Comparison of ENCODE assay signal across 13 mouse cellular contexts in genomic region chr11:99993620-99994383, GRCm38 (mm10). TPM values are rescaled to one million over a fixed set of nuclear protein-coding genes. Genes with fewer than 3 reads are reported as not detected.
DNase-seq lines count a peak whose midpoint lies in the region; ATAC-seq and TF ChIP-seq lines count a peak whose summit lies in the region.
"Had no signal": no experiment of that assay in that cellular context is flagged by ENCODE, and none has a peak within 500 bp of the region (broad histone marks: within the 10 kb centered on the region; RNA-seq: fewer than 3 reads in every experiment).

Gene Krtap17-1, minus strand, starts transcription at chr11:99993994.

- no peak for TF ChIP-seq EP300 in stomach, postnatal 0 days (optimal IDR thresholded peaks at IDR 0.05)

- ATAC-seq in stomach, embryonic 15.5 days (ENCODE audit: insufficient read depth, low FRiP score, low read depth), result no peak
- ATAC-seq in stomach, postnatal 0 days (ENCODE audit: low FRiP score, low TSS enrichment), result no peak
- ATAC-seq in limb, embryonic 14.5 days (ENCODE audit: low FRiP score, low read depth), result no peak
- peak; percentile 53; the same call in 1 of the 2 replicates for ATAC-seq in neural tube, embryonic 15.5 days (ENCODE audit: low FRiP score)
- ATAC-seq in megakaryocyte, adult 5-6 weeks (ENCODE audit: poor library complexity, severe bottlenecking), result no peak

- peak within 1 kb of the TSS; percentile 40 for H3K4me2 ChIP-seq in stomach, embryonic 15.5 days
- H3K4me2 ChIP-seq in stomach, postnatal 0 days (replicated peaks; ENCODE audit: low read depth), result no peak within 1 kb of the TSS
- H3K4me2 ChIP-seq in limb, embryonic 14.5 days (replicated peaks; ENCODE audit: low read depth, low read length, severe bottlenecking), result 0 out of 2 replicates have a peak within 1 kb of the TSS, but pooled peaks have one; percentile 21
- H3K4me2 ChIP-seq in neural tube, embryonic 15.5 days, result peak within 1 kb of the TSS; percentile 48

- no peaks in the 10 kb centered on the region for H3K36me3 ChIP-seq in stomach, embryonic 15.5 days
- H3K36me3 ChIP-seq in stomach, postnatal 0 days (ENCODE audit: control insufficient read depth, insufficient read depth, low read length), result no peaks in the 10 kb centered on the region
- H3K36me3 ChIP-seq in limb, embryonic 14.5 days (ENCODE audit: control insufficient read depth, insufficient read depth, low read length), result no peaks in the 10 kb centered on the region
- H3K36me3 ChIP-seq in neural tube, embryonic 15.5 days, result no peaks in the 10 kb centered on the region

- no peak for TF ChIP-seq POLR2A in limb, embryonic 14.5 days (IDR thresholded peaks at IDR 0.05; ENCODE audit: borderline replicate concordance, extremely low read depth, insufficient read depth, insufficient read length)

- H3K27ac ChIP-seq in stomach, embryonic 15.5 days, result no peak within 1 kb of the TSS
- H3K27ac ChIP-seq in stomach, postnatal 0 days (replicated peaks), result no peak within 1 kb of the TSS
- H3K27ac ChIP-seq in limb, embryonic 14.5 days (replicated peaks; ENCODE audit: low read depth, low read length), result no peak within 1 kb of the TSS
- H3K27ac ChIP-seq in neural tube, embryonic 15.5 days (replicated peaks), result peak within 1 kb of the TSS; percentile 13; the same call in 1 of the 2 replicates

- TF ChIP-seq CTCF in stomach, postnatal 0 days (IDR thresholded peaks at IDR 0.05; ENCODE audit: low read depth), result no peak

- H3K27me3 ChIP-seq in stomach, embryonic 15.5 days (replicated peaks), result 0 out of 2 replicates have a peak, but pooled peaks cover 3% of the 10 kb centered on the region
- no peaks in the 10 kb centered on the region for H3K27me3 ChIP-seq in stomach, postnatal 0 days (ENCODE audit: control insufficient read depth, insufficient read depth, low read length)
- H3K27me3 ChIP-seq in limb, embryonic 14.5 days (ENCODE audit: control insufficient read depth, insufficient read depth, low read length), result peaks cover 5% of the 10 kb centered on the region; the same call in 1 of the 2 replicates
- peaks cover 11% of the 10 kb centered on the region; the same call in 1 of the 2 replicates for H3K27me3 ChIP-seq in neural tube, embryonic 15.5 days (replicated peaks)

- intact Hi-C loops in left cerebral cortex, postnatal 36 days (cut with DNase I), result no loop called here

- H3K4me1 ChIP-seq in stomach, embryonic 15.5 days, result no peaks in the 10 kb centered on the region
- no peaks in the 10 kb centered on the region for H3K4me1 ChIP-seq in stomach, postnatal 0 days (replicated peaks; ENCODE audit: control insufficient read depth, insufficient read depth)
- no peaks in the 10 kb centered on the region for H3K4me1 ChIP-seq in limb, embryonic 14.5 days (ENCODE audit: control insufficient read depth, insufficient read depth, low read length)
- H3K4me1 ChIP-seq in neural tube, embryonic 15.5 days, result peaks cover 12% of the 10 kb centered on the region
- H3K4me1 ChIP-seq: megakaryocyte, embryonic 14.5 days had no signal

- 25% methylated on average over 26 of the region's 26 CpGs for WGBS in stomach, embryonic 15.5 days
- 11% methylated on average over 22 of the region's 26 CpGs for WGBS in stomach, postnatal 0 days
- WGBS in limb, embryonic 14.5 days, result 16% methylated on average over 24 of the region's 26 CpGs
- 26% methylated on average over 26 of the region's 26 CpGs for WGBS in neural tube, embryonic 15.5 days

- H3K9ac ChIP-seq in stomach, embryonic 15.5 days, result no peak within 1 kb of the TSS
- H3K9ac ChIP-seq in stomach, postnatal 0 days (ENCODE audit: low read length), result no peak within 1 kb of the TSS
- H3K9ac ChIP-seq in limb, embryonic 14.5 days (ENCODE audit: low read depth, low read length, severe bottlenecking), result no peak within 1 kb of the TSS
- no peak within 1 kb of the TSS for H3K9ac ChIP-seq in neural tube, embryonic 15.5 days (replicated peaks)

- no peaks in the 10 kb centered on the region for H3K9me3 ChIP-seq in stomach, embryonic 15.5 days
- H3K9me3 ChIP-seq in stomach, postnatal 0 days (ENCODE audit: control insufficient read depth, low read length), result no peaks in the 10 kb centered on the region
- no peaks in the 10 kb centered on the region for H3K9me3 ChIP-seq in limb, embryonic 14.5 days (ENCODE audit: control insufficient read depth, low read length)
- H3K9me3 ChIP-seq in neural tube, embryonic 15.5 days (replicated peaks), result no peaks in the 10 kb centered on the region
- H3K9me3 ChIP-seq: megakaryocyte, embryonic 14.5 days had no signal

- H3K4me3 ChIP-seq in stomach, embryonic 15.5 days (replicated peaks), result no peak within 1 kb of the TSS
- H3K4me3 ChIP-seq in stomach, postnatal 0 days (ENCODE audit: low read depth, low read length), result no peak within 1 kb of the TSS
- H3K4me3 ChIP-seq in limb, embryonic 14.5 days (replicated peaks; ENCODE audit: low read length), result no peak within 1 kb of the TSS
- peak within 1 kb of the TSS; percentile 20 for H3K4me3 ChIP-seq in neural tube, embryonic 15.5 days (replicated peaks)
- H3K4me3 ChIP-seq: megakaryocyte, embryonic 14.5 days had no signal

- peak; percentile 14 to 19 for DNase-seq in cerebellum, postnatal 25 days
- DNase-seq in cerebellum, adult 9-10 months, result no peak
- no peak for DNase-seq in stomach, postnatal 0 days (ENCODE audit: low spot score)
- no peak for DNase-seq in limb, embryonic 14.5 days (ENCODE audit: low spot score)
- no peak for DNase-seq in left cerebral cortex, postnatal 36 days (ENCODE audit: low spot score in 2 of 2)
- DNase-seq: spleen, adult 18-20 months had no signal

RNA-seq across cellular contexts. Expression of gene Krtap17-1, which starts in this region (rescaled TPM):
- polyA plus RNA-seq in stomach, embryonic 15.5 days (2015; fragmentation: Nextera tagmentation; extraction: Ambion mirVana), result 0.30 TPM in 1 of 2 replicates, not detected in the other
- 0.25 and 0.27 TPM in 2 replicates for polyA plus RNA-seq in stomach, postnatal 0 days (2015; fragmentation: Nextera tagmentation; extraction: Ambion mirVana)
- 0.09 and 0.19 TPM in 2 replicates for polyA plus RNA-seq in limb, embryonic 14.5 days (2012; rRNA removed)
- polyA plus RNA-seq in limb, embryonic 14.5 days (2014; fragmentation: Nextera tagmentation; extraction: Ambion mirVana), result 0.37 TPM in 1 of 2 replicates, not detected in the other
- 0.69 and 1.00 TPM in 2 replicates for polyA plus RNA-seq in neural tube, embryonic 15.5 days (2015; fragmentation: Nextera tagmentation; extraction: Ambion mirVana)
- not detected in 2 replicates for total RNA-seq in megakaryocyte, adult 5-6 weeks (2015)
- not detected in 2 replicates for total RNA-seq in megakaryocyte, adult 5-6 weeks (2017)
- not detected for total RNA-seq in left cerebral cortex, postnatal 36 days (2021)
- total RNA-seq: common myeloid progenitor, adult 5-6 weeks; gastrocnemius, postnatal 4 days; layer of hippocampus, adult 18-20 months had no signal

Comparison
In these comparisons a context has a peak if more than half of its experiments do, and no peak if none do; other contexts are left out.
1. DNase-seq: peak in cerebellum, postnatal 25 days (2 of 2); none in cerebellum, adult 9-10 months (single experiment), stomach, postnatal 0 days (single experiment), limb, embryonic 14.5 days (single experiment) and left cerebral cortex, postnatal 36 days (0 of 2).
2. Peak in ATAC-seq, H3K4me3 ChIP-seq, H3K27ac ChIP-seq and H3K4me2 ChIP-seq in neural tube, embryonic 15.5 days; RNA of the gene not detected or under 1 TPM.